Mouse (Mus musculus): Measurements from ENCODE around the gene Acp1. TPM values are rescaled to one million over a fixed set of nuclear protein-coding genes. Genes with fewer than 3 reads are reported as not detected.
A peak's percentile ranks its signal among the peaks of the same experiment; 100 is the strongest.

Acp1 gene
- total RNA-seq, 2 experiments from 2014 or later, result 56.4 to 57.9 TPM

- DNase-seq (ENCODE audit: extremely low spot score in 1 of 2, low spot score in 1 of 2), result peak in 1 of 2 experiments; percentile 35
Measured at GRCm38 (mm10) chr12:30879447-30879846, 31.9 kb downstream of the Acp1 start.

- DNase-seq (ENCODE audit: extremely low spot score in 1 of 2, low spot score in 1 of 2), result no peak
Measured at GRCm38 (mm10) chr12:30865781-30866180, 45.6 kb downstream of the Acp1 start.

- DNase-seq (ENCODE audit: extremely low spot score in 1 of 2, low spot score in 1 of 2), result no peak
Measured at GRCm38 (mm10) chr12:30864347-30864746, 47.0 kb downstream of the Acp1 start.

GRCm38 (mm10) chr12:30856172-30856571 is 55.2 kb downstream of the Acp1 start:
- DNase-seq (ENCODE audit: extremely low spot score in 1 of 2, low spot score in 1 of 2), result no peak

GRCm38 (mm10) chr12:30855442-30856159 is 55.8 kb downstream of the Acp1 start:
- no peak for DNase-seq (ENCODE audit: extremely low spot score in 1 of 2, low spot score in 1 of 2)

GRCm38 (mm10) chr12:30851871-30852270 is 59.5 kb downstream of the Acp1 start:
- peak in 1 of 2 experiments; percentile 13 for DNase-seq (ENCODE audit: extremely low spot score in 1 of 2, low spot score in 1 of 2)

GRCm38 (mm10) chr12:30850902-30851301 is 60.5 kb downstream of the Acp1 start:
- DNase-seq (ENCODE audit: extremely low spot score in 1 of 2, low spot score in 1 of 2), result peak in 1 of 2 experiments; percentile 34

- no peak for DNase-seq (ENCODE audit: extremely low spot score in 1 of 2, low spot score in 1 of 2)
Measured at GRCm38 (mm10) chr12:30848521-30848920, 62.9 kb downstream of the Acp1 start.

Other genes starting within 250 kb of the Acp1 start
- 1 to 10 TPM; 3.4 to 4.6 TPM for gene Alkal2, start 27.3 kb downstream of the Acp1 start, total RNA-seq (2021)
- 10 to 100 TPM; 12.7 to 14.1 TPM for gene Sh3yl1, start 79 bp upstream of the Acp1 start, total RNA-seq (2021)
- under 1 TPM in 1 of 2 experiments, not detected in 1; 0.07 TPM for gene Fam110c, start 162.3 kb upstream of the Acp1 start, total RNA-seq (2021)

All from layer of hippocampus, postnatal 25 days (tissue).